Mouse (Mus musculus): ENCODE measurements around the gene Sowahc.

DNA sequence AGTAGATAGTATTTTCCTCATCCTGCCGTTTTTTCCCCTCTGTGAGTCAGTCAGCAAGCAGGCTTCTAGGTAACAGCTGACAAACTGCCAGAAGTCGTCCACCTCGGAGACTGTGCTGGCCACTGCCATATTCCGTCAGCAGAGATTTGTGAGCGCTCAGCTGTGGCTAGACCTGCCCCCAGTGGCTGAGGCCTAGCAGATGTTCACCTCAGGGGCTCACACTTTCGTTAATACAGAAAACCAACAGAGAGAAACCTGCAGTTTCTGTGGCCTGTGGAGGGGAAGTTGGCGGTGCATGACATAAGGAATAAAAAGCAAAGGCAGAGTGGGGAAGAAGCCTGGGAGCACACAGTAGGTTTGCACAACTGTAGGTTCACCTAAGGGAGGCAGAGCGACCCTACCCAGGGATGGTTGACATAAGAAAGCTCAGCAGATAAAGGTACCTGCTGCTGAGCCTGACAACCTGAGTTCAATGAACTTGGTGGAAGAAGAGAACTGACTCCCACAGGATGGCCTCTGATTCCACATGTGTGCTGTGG is 31.9 kb downstream of the Sowahc start:
- TF ChIP-seq CTCF (IDR thresholded peaks at IDR 0.05; ENCODE audit: control insufficient read depth, insufficient read depth, low read length) (no peak), POLR2A (IDR thresholded peaks at IDR 0.05; ENCODE audit: borderline replicate concordance, control insufficient read depth, low read depth, low read length) (no peak)
